Mouse (Mus musculus) A20 (cell line): ENCODE results near the gene Zdhhc17.

ENCODE experiments used
- DNase-seq: peaks from one replicate; pipeline ENCODE4 v3.0.0-alpha.2; 2011; ENCODE audit warnings: low read depth, low spot score

The Zdhhc17 gene

DNA sequence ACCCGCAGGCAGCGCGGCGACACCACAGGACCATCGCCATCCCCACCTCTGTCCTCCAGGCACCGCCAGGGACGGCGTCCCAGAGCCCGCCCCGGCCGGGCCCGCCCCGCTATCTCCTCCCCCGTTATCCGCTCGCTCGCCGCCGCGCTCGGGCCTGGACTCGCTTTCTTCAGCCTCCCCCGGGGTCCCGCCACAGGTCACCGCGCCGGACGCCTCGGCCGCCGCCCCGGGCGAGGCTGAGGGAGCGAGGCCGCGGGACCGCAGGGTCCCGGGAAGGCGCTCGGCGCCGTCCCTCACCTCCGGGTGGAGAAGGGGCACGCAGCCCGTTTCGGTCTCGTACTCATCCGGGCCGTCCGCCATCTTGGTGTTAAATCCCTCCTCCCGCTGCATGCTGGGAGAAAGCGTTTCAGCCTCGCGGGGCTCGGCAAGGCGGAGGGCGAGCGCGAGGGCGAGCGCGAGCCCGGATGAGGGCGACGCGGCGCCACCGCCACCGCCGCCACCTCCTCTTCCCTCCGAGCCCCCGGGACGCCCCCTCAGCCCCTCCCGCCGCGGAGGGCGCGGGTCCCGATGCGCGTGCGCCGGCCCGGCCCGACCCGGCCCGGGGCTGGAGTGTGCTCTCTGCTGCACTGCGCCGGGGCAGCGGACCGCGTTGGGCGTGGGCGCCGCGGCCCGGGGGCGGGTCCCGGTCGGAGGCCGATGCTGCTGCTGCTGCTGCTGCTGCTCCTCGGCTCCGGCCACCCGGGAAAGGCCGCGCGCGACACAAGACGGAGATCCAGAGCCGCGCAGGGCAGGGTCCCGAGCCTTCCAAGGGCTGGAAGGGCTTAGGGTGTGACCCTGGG, at the start of gene Zdhhc17:
Gene Zdhhc17 (minus strand): TSS at position 500 of the 839 bp plus-strand sequence.
- DNase-seq: peak; percentile 96

DNA sequence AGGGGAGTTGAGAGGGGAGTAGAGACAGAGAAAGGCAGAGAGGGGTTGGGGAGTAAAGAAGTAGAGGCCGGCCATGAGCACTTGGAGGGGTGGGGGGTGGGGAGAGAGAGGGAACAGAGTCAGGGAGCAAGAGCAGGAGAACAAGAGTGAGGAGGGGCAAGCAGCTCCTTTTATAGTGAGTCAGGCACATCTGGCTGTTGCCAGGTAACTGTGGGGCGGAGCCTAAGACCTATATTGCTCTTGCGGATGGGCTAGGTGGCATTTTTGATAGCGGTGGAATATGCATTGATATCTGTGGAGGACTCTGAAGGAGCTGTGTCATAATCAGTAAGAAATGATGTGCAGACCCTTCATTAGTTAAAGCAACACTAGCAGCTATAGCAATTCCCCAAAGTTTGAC, 45.8 kb upstream of the Zdhhc17 start:
- no peak for DNase-seq

DNA sequence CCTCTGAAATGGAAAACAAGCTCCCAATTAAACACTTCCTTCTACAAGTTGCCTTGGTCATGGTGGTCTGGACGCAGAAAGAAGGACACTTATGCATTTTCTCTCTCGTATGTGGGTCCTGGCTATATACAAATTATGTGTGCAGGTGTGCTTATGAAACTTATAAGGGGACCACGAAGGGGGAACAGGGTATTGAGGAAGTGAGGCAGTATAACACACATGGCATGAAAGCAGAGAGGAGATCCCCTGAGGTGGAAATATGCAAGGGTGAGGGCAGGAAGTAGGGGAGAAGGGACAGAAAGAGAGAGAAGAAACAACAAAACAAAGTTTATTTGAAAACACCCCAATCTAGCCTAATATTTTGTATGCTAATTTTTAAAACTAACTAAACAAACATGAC, 41.7 kb upstream of the Zdhhc17 start:
- peak; percentile 88 for DNase-seq

DNA sequence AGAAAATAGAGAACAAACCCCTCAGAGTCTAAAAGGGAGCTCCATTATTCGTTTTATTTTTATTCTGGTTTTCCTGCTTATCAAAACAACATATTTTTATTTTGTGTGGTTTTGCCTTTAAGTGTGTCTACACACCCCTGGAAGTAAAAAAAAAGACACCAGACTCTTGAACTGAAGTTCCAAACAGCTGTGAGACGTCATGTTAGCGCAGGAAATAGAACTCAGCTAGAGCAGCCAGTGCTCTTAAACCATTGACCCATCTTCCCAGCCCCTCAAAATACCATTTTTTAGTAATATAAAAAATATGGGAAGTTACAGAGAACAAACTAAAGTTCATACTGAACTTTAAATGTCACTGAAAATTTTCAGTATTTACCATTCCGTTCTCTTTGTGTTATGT, 40.6 kb upstream of the Zdhhc17 start:
- DNase-seq: no peak

DNA sequence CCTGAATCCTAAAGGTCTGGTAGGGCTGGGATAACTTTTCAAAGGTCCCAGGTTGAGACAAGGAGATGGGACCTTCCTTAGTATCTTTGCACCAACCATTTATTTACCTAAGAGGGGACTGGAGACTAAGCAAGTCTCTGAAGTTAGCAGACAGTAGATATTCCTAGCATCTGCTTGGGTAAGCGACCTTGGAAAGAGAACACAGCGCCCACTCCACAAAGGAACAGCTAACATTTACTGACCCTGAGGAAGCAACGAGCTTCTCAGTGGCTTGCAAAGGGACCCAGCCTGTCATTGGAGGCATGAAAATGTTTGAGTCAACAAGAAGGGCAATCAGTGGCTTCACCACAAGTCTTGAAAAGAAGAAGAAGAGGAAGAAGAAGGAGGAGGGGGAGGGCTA, 40.1 kb upstream of the Zdhhc17 start:
- peak; percentile 20 for DNase-seq

DNA sequence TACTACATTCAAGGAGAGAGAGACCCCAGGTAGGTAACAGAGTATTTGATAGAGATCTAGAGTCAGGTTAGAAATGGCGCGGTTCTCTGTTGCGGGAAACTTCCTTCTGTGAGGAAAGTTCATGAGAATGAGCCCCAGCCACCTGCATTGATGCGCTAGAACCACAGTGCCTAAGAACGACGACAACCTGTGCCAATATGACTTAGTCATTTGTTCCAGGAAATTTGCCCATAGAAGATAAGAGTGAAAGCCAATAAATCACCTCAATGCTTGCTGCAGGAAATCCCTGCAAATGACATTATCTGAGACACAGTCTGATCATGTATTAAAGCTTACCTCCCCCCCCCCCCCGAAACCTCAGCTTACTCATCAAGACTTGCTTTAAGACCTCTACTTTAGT, 38.0 kb upstream of the Zdhhc17 start:
- no peak for DNase-seq

DNA sequence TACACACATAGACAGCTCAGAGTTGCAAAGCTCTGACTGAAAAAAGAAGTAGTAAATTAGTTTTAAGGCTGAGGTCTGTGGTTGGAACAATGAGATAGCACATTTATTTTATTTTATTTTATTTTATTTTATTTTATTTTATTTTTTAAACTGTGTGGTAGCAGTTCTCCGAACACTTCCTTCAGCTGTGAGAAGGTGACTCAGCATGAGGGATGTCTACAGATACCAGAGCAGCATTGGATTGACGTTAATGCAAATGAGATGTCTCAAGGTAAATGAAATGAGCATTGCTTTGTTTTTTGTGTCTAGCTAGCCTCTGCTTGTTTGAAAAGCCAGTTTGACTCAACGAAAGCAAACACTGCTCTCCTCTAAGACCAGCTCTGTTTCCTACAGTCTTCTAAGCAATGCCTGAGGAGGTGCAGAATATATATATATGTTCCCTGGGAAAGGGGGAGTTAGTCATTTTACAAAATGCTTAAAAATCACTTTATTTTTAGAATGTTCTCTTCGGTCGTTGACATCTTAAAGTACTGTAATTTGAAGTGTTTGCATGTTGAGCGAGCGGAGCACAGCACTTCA, 30.2 kb upstream of the Zdhhc17 start:
- no peak for DNase-seq

DNA sequence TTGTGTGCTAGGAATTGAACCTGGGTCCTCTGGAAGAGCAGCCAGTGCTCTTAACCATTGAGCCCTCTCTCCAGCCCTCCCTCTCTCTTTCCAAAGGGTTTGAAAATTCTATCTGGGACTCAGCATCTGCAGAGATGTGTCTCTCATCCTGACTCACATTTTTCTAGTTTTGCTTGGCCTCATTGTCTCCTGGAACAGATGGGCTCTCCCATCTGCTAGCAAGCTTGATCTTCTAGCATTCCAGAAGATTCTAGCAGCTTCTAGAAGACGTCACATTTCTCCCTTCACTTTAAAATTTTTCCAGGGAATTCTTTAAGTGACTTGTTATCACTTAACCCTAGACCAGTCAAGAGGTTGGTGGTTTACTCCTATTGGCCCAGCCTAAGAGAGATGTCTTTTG, 26.9 kb upstream of the Zdhhc17 start:
- DNase-seq: no peak

DNA sequence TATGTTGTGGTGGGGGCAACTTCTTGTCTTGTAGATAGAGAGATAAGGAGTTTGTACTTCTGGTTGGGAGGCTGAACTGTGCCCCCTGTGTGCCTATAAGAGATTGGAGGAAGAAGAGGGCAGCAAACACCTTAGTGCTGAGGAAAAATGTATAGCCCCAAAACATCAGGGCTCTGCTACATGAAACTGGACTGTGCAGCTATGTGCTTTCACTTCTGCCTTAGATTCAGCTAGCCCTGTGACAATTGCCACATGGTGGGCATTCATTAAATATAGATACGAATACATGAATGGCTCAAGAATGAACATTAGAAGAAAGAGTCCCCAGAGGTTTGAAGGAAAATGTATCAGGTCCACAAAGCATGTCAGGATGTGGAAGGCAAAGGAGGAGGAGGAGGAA, 25.2 kb upstream of the Zdhhc17 start:
- DNase-seq: peak; percentile 56

DNA sequence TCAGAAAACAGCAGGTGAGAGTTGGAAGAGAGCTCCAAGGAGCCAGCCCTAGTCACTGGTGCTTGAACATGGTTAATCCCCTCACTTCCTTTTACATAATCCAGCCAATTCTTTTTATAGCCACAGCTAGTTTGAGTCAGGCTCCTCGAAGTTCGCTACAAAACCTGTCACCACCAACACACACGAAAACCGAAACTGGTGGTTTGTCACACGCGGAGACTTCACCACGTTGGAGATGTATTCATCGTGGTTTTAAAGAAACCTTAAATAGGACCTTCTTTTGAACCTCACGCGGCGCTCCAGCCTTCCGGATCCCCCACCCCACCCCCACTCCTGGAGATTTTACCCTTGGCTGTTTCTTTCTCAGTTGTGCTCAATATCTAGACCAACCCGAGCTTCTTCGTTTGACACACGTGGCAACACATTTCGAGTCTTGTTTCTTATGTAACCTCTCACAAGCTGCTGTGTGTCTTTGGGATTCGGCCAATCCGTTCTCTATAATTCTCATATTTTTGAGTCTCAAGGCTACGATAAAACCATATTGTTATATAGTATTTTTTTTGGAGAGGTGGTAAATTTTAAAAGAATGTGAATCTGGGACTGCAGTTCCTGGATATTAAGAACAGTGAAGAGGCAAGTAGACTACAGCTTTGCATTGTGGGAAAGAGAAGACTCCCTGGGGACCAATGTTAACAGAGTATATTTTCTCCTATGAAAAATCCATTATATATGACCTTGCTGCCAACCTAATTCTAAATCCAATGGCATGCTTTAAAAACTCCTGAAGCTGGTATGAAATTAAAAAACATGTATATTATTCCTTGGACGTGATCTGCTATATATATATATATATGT, 21.8 kb upstream of the Zdhhc17 start:
- DNase-seq: peak; percentile 67

DNA sequence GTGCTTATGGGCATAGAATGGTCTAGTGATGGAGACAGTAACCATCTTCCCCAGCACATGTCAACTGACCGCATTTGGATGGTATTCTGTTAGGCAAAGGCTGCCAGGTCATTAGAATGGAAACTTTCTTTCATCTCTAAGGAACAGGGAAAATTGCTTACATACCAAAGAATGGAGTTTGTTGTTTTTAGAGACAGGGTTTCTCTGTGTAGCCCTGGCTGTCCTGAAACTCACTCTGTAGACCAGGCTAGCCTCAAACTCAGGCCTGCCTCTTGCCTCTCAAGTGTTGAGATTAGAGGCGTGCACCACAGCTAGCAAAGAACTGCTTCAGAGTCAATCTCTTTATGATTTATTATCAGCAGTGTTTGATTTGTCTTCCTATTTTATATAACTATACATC, 20.9 kb upstream of the Zdhhc17 start:
- no peak for DNase-seq

DNA sequence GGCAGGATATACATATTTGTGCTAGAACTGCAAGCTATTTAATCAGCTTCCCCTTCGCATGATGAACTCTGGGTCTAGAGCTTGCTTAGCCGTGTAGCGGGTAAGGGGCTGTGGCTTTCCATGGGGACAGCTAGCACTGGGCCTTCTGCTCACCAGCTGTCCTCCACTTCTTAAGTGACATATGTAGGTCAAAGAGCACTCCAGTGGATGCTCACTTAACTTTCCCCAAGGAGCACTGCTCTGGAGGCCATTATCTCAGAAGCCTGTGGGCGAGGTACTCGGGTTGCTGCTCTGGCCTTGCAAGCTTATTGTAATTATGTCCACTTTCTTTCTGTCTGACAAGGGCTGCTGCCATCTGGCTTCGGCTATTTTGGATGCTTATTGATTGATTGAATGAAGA, 16.2 kb upstream of the Zdhhc17 start:
- DNase-seq: no peak

DNA sequence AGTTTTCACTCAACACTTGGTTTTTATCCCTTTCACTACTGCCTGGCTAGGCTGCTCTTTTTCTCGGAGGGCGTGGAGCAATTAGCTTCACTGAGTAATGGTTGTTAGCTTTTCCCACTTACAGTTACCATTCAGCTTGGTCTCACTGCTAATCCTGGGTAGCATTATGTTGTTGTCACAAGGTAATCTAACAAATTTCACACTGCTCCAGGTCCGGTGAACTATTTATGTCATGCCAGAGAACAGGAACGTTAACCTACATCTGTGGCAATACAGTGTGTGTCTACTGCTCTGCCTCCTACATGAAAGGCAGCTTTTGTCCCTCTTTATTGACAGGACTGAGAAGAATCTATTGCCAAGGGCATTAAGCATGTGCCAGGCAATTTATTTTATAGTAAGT, 14.8 kb upstream of the Zdhhc17 start:
- DNase-seq: no peak

DNA sequence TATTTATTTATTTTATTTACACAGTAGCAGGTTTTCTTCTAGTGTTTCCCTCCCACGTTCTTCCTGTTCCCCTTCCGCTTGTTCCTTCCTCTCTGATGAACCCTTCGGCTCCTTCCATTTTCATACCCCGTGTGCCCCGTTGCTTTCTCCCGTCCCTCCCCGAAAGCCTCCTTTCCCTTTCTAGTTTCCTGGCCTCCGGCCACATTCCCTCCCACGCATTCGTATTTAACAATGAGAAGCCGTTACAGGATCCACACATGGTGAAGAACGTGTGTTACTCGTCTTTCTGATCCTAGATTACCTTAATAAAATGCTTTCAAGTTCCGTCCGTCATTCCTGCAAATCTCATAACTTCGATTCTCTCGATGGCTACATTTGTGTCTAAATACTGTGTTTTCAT, 4.5 kb upstream of the Zdhhc17 start:
- no peak for DNase-seq

DNA sequence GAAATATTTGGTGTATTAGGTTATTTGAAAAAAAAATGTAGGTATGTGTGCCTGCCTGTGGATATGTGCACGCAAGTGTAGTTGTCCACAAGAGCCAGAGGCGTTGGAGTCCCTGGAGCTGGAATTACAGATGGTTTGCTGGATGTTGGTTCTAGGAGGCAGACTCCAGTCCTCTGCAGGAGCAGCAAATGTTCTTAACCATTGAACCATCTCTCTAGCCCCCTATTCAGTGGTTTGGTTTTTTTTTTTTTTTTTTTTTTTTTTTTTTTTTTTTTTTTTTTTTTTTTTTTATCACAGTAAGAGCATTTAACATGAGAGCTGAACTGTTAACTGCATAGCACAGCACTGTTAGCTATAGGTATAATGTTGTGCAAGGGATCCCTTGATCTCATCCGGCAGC, 3.3 kb upstream of the Zdhhc17 start:
- no peak for DNase-seq

DNA sequence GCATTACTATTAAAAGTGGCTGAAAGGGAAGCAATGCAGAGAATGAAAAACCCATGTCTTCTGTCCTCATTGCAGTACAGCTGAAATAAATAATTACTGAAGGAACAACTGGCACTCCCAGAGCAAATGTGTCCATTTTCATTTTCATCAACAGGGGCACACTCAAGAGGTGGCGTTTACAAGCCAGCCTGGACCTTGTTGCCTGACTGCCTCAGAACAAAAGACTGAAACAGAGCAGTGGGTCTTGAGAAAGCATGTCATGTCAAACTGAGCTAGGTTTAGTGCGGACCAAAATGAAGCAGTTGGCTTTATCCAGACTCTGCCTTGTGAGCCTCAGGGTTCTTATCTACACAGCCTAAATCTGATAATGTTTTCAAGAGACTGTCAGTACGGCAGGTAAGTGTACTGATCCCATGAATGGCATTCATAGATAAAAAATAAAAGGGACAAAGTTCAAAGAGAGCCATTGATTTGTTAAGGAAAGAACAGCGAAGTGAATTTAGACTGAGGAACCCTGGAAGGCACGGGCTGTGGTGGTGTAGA, 2.6 kb upstream of the Zdhhc17 start:
- DNase-seq: no peak

DNA sequence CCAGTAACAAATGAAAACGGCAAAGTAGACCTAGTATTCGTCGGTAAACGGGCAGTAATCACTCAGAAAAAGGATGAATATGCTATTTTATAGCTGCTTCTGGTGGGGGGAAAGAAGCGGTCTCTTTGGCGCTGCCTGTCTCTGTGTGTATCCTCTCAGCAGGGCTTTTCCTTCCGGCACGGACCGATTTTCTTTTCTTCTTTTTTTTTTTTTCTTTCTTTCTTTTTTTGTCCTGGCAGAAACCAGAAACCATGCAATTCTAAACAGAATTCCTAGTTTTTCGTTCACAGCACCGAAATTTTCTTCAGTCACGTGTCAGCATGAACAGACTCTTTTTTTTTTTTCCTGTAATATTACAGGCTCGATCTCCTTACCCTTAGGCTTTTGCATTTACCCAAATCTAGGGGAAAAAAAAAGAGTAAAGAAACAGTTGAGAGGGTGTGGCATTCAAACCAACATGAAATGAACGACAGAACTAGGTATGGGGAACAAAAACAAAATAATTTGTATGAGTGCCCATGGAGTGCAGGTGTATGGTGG, 1.4 kb upstream of the Zdhhc17 start:
- peak; percentile 71 for DNase-seq

DNA sequence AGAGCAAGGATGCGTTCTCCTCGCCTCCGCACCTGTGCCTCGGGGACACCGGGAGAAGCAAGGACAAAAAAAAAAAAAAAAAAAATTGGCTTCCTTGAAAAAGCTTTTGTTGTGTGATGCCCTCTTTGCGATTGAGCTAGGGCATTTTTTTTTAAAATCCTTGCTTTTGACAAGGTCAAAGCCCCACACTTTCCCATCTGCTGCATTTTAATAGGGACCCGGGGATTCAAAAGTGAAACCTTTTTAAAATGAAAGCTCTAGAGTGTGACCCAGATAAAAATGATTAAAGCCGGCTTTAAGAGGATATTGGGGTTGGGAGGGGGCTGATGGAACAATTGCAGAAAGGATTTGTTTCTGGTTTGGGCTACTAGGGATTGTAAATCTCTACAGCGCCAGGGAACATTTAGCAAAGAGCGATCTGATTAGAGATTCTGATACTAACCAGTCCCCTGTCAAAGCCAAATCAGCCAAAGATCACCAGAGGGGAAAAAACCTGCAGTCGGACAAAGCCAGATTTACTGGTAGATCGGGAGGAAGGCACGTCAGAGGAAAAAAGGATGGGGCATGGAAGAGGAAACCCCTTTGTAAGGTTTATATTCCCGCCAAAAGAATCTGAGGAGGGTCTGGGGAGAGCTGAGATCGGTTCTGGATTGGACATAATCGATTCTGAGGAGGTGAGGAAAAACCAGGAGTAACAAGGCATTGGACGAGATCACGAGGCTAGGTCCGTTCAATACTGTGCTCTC, 713 bp upstream of the Zdhhc17 start:
- peak; percentile 75 for DNase-seq

DNA sequence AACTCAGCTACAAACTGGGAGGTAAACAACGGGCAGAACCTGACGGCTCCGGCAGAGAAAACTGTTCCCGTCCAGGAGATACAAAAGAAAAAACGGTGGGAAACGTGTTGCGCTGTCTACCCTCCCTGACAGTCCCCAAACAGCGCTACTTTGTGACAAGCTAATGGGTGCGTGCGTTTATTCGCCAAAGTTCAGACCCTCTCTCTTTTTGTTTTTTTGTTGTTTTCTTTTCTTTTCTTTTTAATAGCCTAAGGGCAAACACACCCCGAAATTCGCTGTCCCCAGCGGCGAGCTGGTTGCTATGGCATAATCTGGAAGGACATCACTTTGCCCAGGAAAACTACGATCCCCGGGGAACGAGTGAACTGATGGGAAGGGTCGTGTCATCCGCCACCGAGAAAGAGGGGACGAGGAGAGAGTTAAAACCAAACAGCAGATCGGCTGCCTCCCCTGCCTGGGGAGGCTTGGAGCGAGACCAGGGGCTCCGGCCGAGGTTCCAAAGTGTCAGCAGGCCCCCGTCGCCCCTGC, 763 bp downstream of the Zdhhc17 start:
- no peak for DNase-seq

DNA sequence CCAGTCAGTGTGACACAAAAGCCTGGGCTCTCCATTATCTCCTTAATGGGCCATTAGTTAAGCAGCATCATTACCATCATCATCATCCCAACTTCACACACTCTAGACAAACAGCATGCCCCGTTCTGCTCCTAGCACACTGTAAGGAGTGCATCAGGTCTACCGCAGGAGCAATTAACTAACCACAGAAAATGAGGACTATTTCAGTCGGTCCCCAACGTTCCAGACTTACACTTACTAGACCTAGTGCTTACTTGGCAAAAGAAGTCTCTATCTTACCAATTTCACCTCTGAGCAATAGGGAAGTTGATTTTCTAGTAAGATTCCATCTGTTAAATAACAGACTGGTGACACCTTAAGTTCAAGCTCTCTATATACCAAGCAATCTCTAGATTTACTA, 2.3 kb downstream of the Zdhhc17 start:
- DNase-seq: peak; percentile 30
